Mouse (Mus musculus): Measurements from ENCODE around the gene Rara. TPM values are rescaled to one million over a fixed set of nuclear protein-coding genes. Genes with fewer than 3 reads are reported as not detected.
A peak's percentile ranks its signal among the peaks of the same experiment; 100 is the strongest.

Rara gene
- polyA plus RNA-seq, 1 experiment from 2014 or later, result 38.4 TPM

GRCm38 (mm10) chr11:98954801-98955706 is 27.4 kb downstream of the Rara start:
- Histone ChIP-seq H3K9ac (no peak overlapping the region; the same call in 1 of the 2 replicates), H3K4me1 (peaks cover 79% of the 10 kb centered on the region), H3K27me3 (no peaks in the 10 kb centered on the region), H3K4me2 (peak overlapping the region; percentile 42), H3K4me3 (peak overlapping the region; percentile 7; the same call in 1 of the 2 replicates), H3K9me3 (no peaks in the 10 kb centered on the region), H3K27ac (peak overlapping the region; percentile 85), H3K36me3 (peaks cover 18% of the 10 kb centered on the region)
- 15% methylated on average over 17 of the region's 17 CpGs for WGBS
- peak; percentile 53 for ATAC-seq (ENCODE audit: borderline replicate concordance, extremely low read depth, low FRiP score, low TSS enrichment)

- WGBS, result 26% methylated on average over 7 of the region's 7 CpGs
- Histone ChIP-seq H3K27me3 (no peaks in the 10 kb centered on the region), H3K4me1 (peaks cover 75% of the 10 kb centered on the region), H3K27ac (peak overlapping the region; percentile 85), H3K4me3 (no peak overlapping the region), H3K4me2 (no peak overlapping the region), H3K36me3 (peaks cover 18% of the 10 kb centered on the region), H3K9ac (no peak overlapping the region), H3K9me3 (no peaks in the 10 kb centered on the region)
- no peak for ATAC-seq (ENCODE audit: borderline replicate concordance, extremely low read depth, low FRiP score, low TSS enrichment)
Observed at GRCm38 (mm10) chr11:98955707-98956235, 28.2 kb downstream of the Rara start.

GRCm38 (mm10) chr11:98956340-98956739 is 28.7 kb downstream of the Rara start:
- Histone ChIP-seq H3K9ac (no peak overlapping the region), H3K4me2 (no peak overlapping the region), H3K9me3 (no peaks in the 10 kb centered on the region), H3K27ac (no peak overlapping the region), H3K4me3 (no peak overlapping the region), H3K4me1 (peaks cover 75% of the 10 kb centered on the region), H3K36me3 (peaks cover 16% of the 10 kb centered on the region), H3K27me3 (no peaks in the 10 kb centered on the region)
- 79% methylated on average over 8 of the region's 10 CpGs for WGBS
- ATAC-seq (ENCODE audit: borderline replicate concordance, extremely low read depth, low FRiP score, low TSS enrichment), result no peak

- Histone ChIP-seq H3K27ac (peak overlapping the region; percentile 91), H3K36me3 (peaks cover 12% of the 10 kb centered on the region), H3K4me2 (peak overlapping the region; percentile 100), H3K4me1 (peaks cover 79% of the 10 kb centered on the region), H3K27me3 (no peaks in the 10 kb centered on the region), H3K9me3 (no peaks in the 10 kb centered on the region), H3K9ac (peak overlapping the region; percentile 81), H3K4me3 (peak overlapping the region; percentile 77)
- under 1% methylated on average over 43 of the region's 43 CpGs for WGBS
- peak; percentile 4; the same call in 1 of the 2 replicates for ATAC-seq (ENCODE audit: borderline replicate concordance, extremely low read depth, low FRiP score, low TSS enrichment)
Observed at GRCm38 (mm10) chr11:98959437-98960312, 32.1 kb downstream of the Rara start.

GRCm38 (mm10) chr11:98960313-98960906 is 32.8 kb downstream of the Rara start:
- Histone ChIP-seq H3K9ac (peak overlapping the region; percentile 81), H3K4me1 (peaks cover 79% of the 10 kb centered on the region), H3K36me3 (peaks cover 12% of the 10 kb centered on the region), H3K9me3 (no peaks in the 10 kb centered on the region), H3K27ac (peak overlapping the region; percentile 91), H3K4me2 (peak overlapping the region; percentile 100), H3K27me3 (no peaks in the 10 kb centered on the region), H3K4me3 (peak overlapping the region; percentile 77)
- ATAC-seq (ENCODE audit: borderline replicate concordance, extremely low read depth, low FRiP score, low TSS enrichment), result peak; percentile 32
- WGBS, result under 1% methylated on average over 47 of the region's 53 CpGs

GRCm38 (mm10) chr11:98961051-98961592 is 33.5 kb downstream of the Rara start:
- peak overlapping the region; percentile 91 for H3K27ac ChIP-seq
- peaks cover 80% of the 10 kb centered on the region for H3K4me1 ChIP-seq
- peak overlapping the region; percentile 100 for H3K4me2 ChIP-seq
- H3K9ac ChIP-seq, result peak overlapping the region; percentile 81
- WGBS, result 4% methylated on average over 18 of the region's 18 CpGs
- no peak for ATAC-seq (ENCODE audit: borderline replicate concordance, extremely low read depth, low FRiP score, low TSS enrichment)
- no peaks in the 10 kb centered on the region for H3K27me3 ChIP-seq
- H3K9me3 ChIP-seq, result no peaks in the 10 kb centered on the region
- peaks cover 12% of the 10 kb centered on the region for H3K36me3 ChIP-seq
- H3K4me3 ChIP-seq, result peak overlapping the region; percentile 77

GRCm38 (mm10) chr11:98961766-98962165 is 34.1 kb downstream of the Rara start:
- peaks cover 82% of the 10 kb centered on the region for H3K4me1 ChIP-seq
- H3K4me3 ChIP-seq, result peak overlapping the region; percentile 77
- H3K9ac ChIP-seq, result peak overlapping the region; percentile 81
- H3K27ac ChIP-seq, result peak overlapping the region; percentile 91
- WGBS, result 8% methylated on average over 8 of the region's 8 CpGs
- H3K9me3 ChIP-seq, result no peaks in the 10 kb centered on the region
- no peaks in the 10 kb centered on the region for H3K27me3 ChIP-seq
- ATAC-seq (ENCODE audit: borderline replicate concordance, extremely low read depth, low FRiP score, low TSS enrichment), result no peak
- H3K4me2 ChIP-seq, result peak overlapping the region; percentile 100
- H3K36me3 ChIP-seq, result peaks cover 12% of the 10 kb centered on the region

- H3K4me1 ChIP-seq, result peaks cover 89% of the 10 kb centered on the region
- peak overlapping the region; percentile 81 for H3K9ac ChIP-seq
- peak overlapping the region; percentile 100 for H3K4me2 ChIP-seq
- no peaks in the 10 kb centered on the region for H3K9me3 ChIP-seq
- H3K27ac ChIP-seq, result peak overlapping the region; percentile 92
- WGBS, result 8% methylated on average over 12 of the region's 12 CpGs
- H3K27me3 ChIP-seq, result no peaks in the 10 kb centered on the region
- ATAC-seq (ENCODE audit: borderline replicate concordance, extremely low read depth, low FRiP score, low TSS enrichment), result no peak
- peaks cover 14% of the 10 kb centered on the region for H3K36me3 ChIP-seq
- peak overlapping the region; percentile 77 for H3K4me3 ChIP-seq
Observed at GRCm38 (mm10) chr11:98962421-98963095, 34.9 kb downstream of the Rara start.

- Histone ChIP-seq H3K4me2 (peak overlapping the region; percentile 100), H3K4me3 (peak overlapping the region; percentile 77), H3K9ac (peak overlapping the region; percentile 81), H3K9me3 (no peaks in the 10 kb centered on the region), H3K27ac (peak overlapping the region; percentile 92), H3K36me3 (peaks cover 19% of the 10 kb centered on the region; the same call in 1 of the 2 replicates), H3K27me3 (no peaks in the 10 kb centered on the region), H3K4me1 (peaks cover 93% of the 10 kb centered on the region)
- WGBS, result under 1% methylated on average over 30 of the region's 32 CpGs
- ATAC-seq (ENCODE audit: borderline replicate concordance, extremely low read depth, low FRiP score, low TSS enrichment), result peak; percentile 89
Observed at GRCm38 (mm10) chr11:98963191-98964021, 35.8 kb downstream of the Rara start.

- Histone ChIP-seq H3K36me3 (peaks cover 19% of the 10 kb centered on the region; the same call in 1 of the 2 replicates), H3K9ac (peak overlapping the region; percentile 81), H3K27me3 (no peaks in the 10 kb centered on the region), H3K4me2 (peak overlapping the region; percentile 100), H3K4me1 (peaks cover 95% of the 10 kb centered on the region), H3K4me3 (peak overlapping the region; percentile 77), H3K27ac (peak overlapping the region; percentile 92), H3K9me3 (no peaks in the 10 kb centered on the region)
- WGBS, result 10% methylated on average over 6 of the region's 6 CpGs
- no peak for ATAC-seq (ENCODE audit: borderline replicate concordance, extremely low read depth, low FRiP score, low TSS enrichment)
Observed at GRCm38 (mm10) chr11:98964201-98964615, 36.6 kb downstream of the Rara start.
